Mouse (Mus musculus): Measurements from ENCODE around the gene 2310009B15Rik.

DNA sequence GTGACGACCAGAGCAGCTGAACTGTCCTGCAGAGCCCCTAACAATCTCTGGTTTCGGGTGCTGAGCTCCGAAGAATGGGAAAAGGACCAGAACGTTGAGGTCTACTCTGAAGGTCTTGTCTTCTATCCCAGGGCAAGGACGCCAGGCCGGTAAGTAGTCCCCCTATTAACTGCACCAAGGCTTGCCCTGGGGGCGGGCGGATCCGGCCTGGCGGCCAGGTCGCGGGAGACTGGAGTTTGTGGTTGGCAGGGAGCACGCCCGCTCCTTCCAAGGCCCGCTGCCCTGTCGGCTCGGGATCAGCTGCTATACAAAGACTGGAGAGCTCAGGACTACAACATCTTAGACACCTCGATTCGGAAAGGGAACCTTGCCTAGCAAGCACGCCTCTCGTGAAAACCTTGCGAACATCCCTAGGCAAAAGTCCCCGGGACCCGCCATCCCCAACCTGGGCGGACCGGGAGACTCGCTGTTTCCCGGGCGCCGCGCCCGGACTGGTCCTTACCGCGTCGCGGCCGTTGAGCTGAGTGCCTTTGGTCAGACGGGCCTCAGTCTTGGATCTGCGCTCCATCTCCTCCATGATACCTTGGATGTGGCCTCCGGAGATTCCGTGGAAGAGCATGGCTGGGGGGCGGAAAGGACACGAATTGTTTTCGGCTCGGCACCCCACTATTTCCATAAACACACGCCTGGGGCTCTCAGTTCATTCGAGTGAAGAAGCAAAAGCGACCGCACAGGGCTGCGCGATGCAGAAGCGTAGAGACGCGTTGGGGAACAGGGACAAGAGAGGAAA lies 15.2 kb downstream of the 2310009B15Rik start:
- TF ChIP-seq CTCF (IDR thresholded peaks at IDR 0.05; ENCODE audit: extremely low read depth, insufficient read length, insufficient replicate concordance, low read depth, low read length), result no peak
- TF ChIP-seq POLR2A (IDR thresholded peaks at IDR 0.05; ENCODE audit: low read depth, low read length), result no peak
